Mouse (Mus musculus) kidney, embryonic 16.5 days (tissue): Measurements from ENCODE around the gene Mllt11. TPM values are rescaled to one million over a fixed set of nuclear protein-coding genes. Genes with fewer than 3 reads are reported as not detected.

ENCODE experiments used
- ATAC-seq: fragments of 200-750 bp; cut with Nextera tagmentation; 2 replicates; pipeline ENCODE4 v1.8.0; 2017; ENCODE audit warnings: moderate TSS enrichment; ENCODE audit not compliant: low FRiP score, low TSS enrichment
- H3K27ac ChIP-seq: fragments of 300-500 bp; sonication (generic); 2 replicates; pipeline ENCODE4 v1.5.1; 2014; ENCODE audit warnings: low read length
- H3K27me3 ChIP-seq: fragments of 300-500 bp; sonication (generic); 2 replicates; pipeline ENCODE4 v1.6.1; 2014; ENCODE audit warnings: low read length, control low read depth, mixed read lengths; ENCODE audit not compliant: insufficient read depth
- H3K36me3 ChIP-seq: fragments of 300-500 bp; sonication (generic); 2 replicates; pipeline ENCODE4 v1.6.1; 2014; ENCODE audit warnings: low read length, control low read depth, mixed read lengths; ENCODE audit not compliant: insufficient read depth
- H3K4me1 ChIP-seq: fragments of 300-500 bp; sonication (generic); 2 replicates; pipeline ENCODE4 v1.6.1; 2014; ENCODE audit warnings: low read length, control low read depth, mixed read lengths; ENCODE audit not compliant: insufficient read depth
- H3K4me2 ChIP-seq: fragments of 300-500 bp; sonication (generic); replicated peaks from 2 replicates; pipeline ENCODE4 v1.6.1; 2014; ENCODE audit warnings: low read depth, low read length
- H3K4me3 ChIP-seq: fragments of 300-500 bp; sonication (generic); 2 replicates; pipeline ENCODE4 v1.5.1; 2014; ENCODE audit warnings: mild to moderate bottlenecking, low read length
- H3K9ac ChIP-seq: fragments of 300-500 bp; sonication (generic); replicated peaks from 2 replicates; pipeline ENCODE4 v1.6.1; 2014; ENCODE audit warnings: low read length
- H3K9me3 ChIP-seq: fragments of 300-500 bp; sonication (generic); 2 replicates; pipeline ENCODE4 v1.6.1; 2016; ENCODE audit warnings: low read length, control low read depth
- WGBS: fragments of 180-500 bp; shearing (Covaris S2); extraction: QIAGEN DNeasy Blood & Tissue Kit; methylation state at CpG from one replicate; pipeline ENCODE4 v1.1.7; 2014; 5-methylcytosine and 5-hydroxymethylcytosine counted together
- polyA plus RNA-seq: library from polyadenylated mRNA; unstranded; fragments of >200 nt; fragmentation: Nextera tagmentation; extraction: Ambion mirVana; gene quantifications from 2 replicates; pipeline ENCODE4 v1.2.1, GENCODE M21; 2015

Gene Mllt11
- polyA plus RNA-seq, 1 experiment from 2014 or later: 14.0 TPM

DNA sequence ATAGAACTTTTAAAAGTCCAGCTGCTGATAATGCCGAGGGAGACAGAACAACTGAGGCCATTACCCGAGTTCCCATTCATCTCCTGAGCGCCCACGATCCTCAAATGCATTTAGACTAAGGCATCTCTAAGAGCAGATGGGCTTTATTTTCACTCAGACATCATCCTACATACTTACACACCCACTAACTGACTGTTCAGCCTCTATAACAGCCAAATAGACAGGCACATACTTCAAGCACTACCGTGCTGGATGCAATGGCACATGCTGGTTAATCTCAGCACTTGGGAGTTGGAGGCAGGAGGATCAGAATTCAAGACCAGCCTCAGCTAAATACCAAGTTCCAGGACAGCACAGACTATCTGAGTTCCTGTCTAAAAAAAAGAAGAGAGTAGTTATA is 37.8 kb upstream of the Mllt11 start:
- H3K9me3 ChIP-seq: no peaks in the 10 kb centered on the region
- H3K4me2 ChIP-seq: no peak overlapping the region
- no peak overlapping the region; the same call in 1 of the 2 replicates for H3K27ac ChIP-seq
- no peak for ATAC-seq
- H3K9ac ChIP-seq: no peak overlapping the region
- peaks cover 3% of the 10 kb centered on the region; the same call in 1 of the 2 replicates for H3K4me1 ChIP-seq
- no peak overlapping the region for H3K4me3 ChIP-seq
- peaks cover 12% of the 10 kb centered on the region for H3K36me3 ChIP-seq
- WGBS: 76% methylated on average over 5 of the region's 5 CpGs
- H3K27me3 ChIP-seq: no peaks in the 10 kb centered on the region

DNA sequence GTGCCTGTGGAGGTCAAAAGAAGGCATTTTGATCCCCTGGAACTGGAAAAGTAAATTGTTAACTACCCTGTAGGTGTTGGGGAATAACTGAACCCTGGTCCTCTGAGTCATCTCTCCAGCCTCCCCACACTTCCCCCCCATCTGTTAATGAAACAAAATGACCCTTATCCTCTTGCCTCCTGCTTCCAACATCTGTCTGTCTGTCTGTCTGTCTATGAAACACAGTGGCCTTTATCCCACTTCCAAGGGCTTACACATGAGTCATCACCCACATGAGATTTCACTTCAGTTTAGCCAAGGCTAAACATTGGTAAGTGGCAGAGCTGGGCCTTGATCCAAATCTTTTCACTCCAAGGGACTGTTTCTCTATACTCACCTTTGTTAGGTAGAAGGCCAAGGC is 35.9 kb upstream of the Mllt11 start:
- H3K27ac ChIP-seq: no peak overlapping the region
- H3K4me1 ChIP-seq: peaks cover 3% of the 10 kb centered on the region; the same call in 1 of the 2 replicates
- H3K36me3 ChIP-seq: peaks cover 12% of the 10 kb centered on the region
- ATAC-seq: no peak
- H3K4me2 ChIP-seq: no peak overlapping the region
- no peaks in the 10 kb centered on the region for H3K9me3 ChIP-seq
- H3K27me3 ChIP-seq: no peaks in the 10 kb centered on the region
- H3K9ac ChIP-seq: no peak overlapping the region
- H3K4me3 ChIP-seq: no peak overlapping the region

DNA sequence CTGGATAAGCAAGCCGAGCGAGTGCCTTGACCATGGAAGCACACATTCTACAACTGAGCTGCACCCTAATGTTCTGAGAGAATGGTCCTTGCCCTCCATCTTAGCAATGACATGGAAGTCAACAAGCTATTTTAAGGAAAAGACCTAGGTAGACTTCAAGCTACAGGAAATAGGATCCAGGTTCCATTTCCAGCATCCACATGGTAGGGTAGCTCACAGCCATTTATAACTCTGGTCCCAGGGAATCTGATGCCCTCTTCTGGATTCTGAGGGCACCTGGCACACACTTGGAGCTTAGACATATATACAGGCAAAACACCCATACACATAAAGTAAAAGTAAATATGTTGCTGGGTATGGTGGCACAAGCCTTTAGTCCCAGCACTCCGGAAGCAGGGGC is 34.1 kb upstream of the Mllt11 start:
- 89% methylated on average over 3 of the region's 3 CpGs for WGBS

DNA sequence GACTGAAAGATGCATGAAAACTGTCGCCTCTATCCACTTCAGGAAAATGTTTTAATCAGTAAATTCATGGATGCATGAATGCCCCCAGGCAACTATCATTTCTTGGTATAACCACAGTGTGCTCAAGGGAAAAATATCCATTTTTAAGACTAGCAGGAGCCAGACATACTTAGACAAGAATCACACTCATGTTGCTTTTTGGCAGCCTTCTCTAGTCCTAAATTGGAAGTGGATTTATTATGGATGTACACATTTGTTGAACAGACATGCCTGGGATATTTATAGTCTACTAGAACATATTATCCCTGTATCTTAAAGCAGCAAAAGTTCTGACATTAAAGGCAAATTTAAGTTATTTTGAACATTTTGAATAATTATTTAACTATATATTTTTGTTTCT is 32.8 kb upstream of the Mllt11 start:
- Histone ChIP-seq H3K4me1 (peaks cover 1% of the 10 kb centered on the region; the same call in 1 of the 2 replicates), H3K27ac (no peak overlapping the region), H3K4me3 (no peak overlapping the region), H3K9ac (no peak overlapping the region), H3K9me3 (no peaks in the 10 kb centered on the region), H3K27me3 (no peaks in the 10 kb centered on the region), H3K4me2 (no peak overlapping the region), H3K36me3 (peaks cover 32% of the 10 kb centered on the region)
- ATAC-seq: no peak
- 77% methylated on average over 1 of the region's 1 CpGs for WGBS

More for the DNA sequence above, 34.1 kb upstream of the Mllt11 start:
- H3K9ac ChIP-seq: no peak overlapping the region
- no peaks in the 10 kb centered on the region for H3K9me3 ChIP-seq
- peaks cover 3% of the 10 kb centered on the region; the same call in 1 of the 2 replicates for H3K4me1 ChIP-seq
- no peak for ATAC-seq
- no peaks in the 10 kb centered on the region for H3K27me3 ChIP-seq
- peaks cover 23% of the 10 kb centered on the region for H3K36me3 ChIP-seq
- H3K27ac ChIP-seq: no peak overlapping the region
- no peak overlapping the region for H3K4me3 ChIP-seq
- no peak overlapping the region for H3K4me2 ChIP-seq

DNA sequence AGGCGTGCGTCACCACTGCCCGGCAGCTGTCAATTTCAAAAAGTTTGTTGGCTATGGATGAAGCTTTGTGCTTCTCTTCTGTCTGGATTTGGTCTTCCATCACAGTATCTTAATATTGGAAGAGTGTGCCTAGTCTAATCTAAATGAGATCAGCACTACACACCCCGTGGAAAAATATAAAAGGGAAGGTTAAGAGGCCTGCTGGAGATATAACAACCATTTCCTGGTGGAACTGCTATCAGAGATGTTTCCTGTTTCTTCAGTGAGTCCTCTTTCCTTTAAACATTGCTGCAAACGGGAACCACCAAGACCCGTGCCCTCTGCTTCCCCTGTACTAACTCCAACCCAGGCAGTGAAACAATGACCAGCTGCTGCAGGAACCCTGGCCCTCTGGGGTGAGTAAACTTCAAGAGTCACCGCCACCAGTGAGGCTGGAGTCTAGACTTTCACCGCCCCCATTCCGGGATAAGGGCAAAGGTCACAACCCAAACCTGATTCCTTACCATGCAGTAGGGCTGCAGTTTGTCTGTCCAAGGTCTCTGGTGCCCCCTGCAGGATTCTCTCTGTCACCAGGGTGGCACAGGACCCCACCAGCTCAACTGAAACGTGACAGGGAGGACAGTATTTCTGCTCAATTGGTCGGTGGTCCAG is 31.2 kb upstream of the Mllt11 start:
- Histone ChIP-seq H3K4me1 (no peaks in the 10 kb centered on the region), H3K36me3 (peaks cover 42% of the 10 kb centered on the region), H3K4me2 (no peak overlapping the region), H3K9me3 (no peaks in the 10 kb centered on the region), H3K27me3 (no peaks in the 10 kb centered on the region), H3K9ac (no peak overlapping the region), H3K4me3 (no peak overlapping the region), H3K27ac (no peak overlapping the region)
- WGBS: 41% methylated on average over 11 of the region's 11 CpGs
- ATAC-seq: peak; percentile 85

DNA sequence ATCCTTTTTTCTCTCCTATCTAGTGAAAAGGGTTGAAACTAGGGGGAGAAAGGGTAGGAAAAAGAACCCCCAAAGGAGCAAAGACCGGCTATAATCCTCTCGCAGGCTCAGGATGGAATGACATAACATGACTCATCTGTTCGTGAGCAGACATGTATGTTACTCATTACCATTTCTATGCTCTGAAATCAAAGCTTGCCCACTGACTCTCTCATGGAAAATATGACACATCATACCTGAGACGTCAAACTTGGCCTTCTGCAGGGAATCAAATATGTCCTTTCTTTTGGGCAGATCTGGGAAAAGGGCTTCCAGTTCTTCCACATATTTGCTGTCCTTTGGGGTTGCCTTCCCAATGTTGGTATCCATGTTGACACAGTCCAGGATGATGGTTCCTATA is 30.0 kb upstream of the Mllt11 start:
- H3K4me3 ChIP-seq: no peak overlapping the region
- H3K27me3 ChIP-seq: no peaks in the 10 kb centered on the region
- H3K27ac ChIP-seq: no peak overlapping the region
- H3K9me3 ChIP-seq: no peaks in the 10 kb centered on the region
- H3K36me3 ChIP-seq: peaks cover 44% of the 10 kb centered on the region
- no peak for ATAC-seq
- H3K9ac ChIP-seq: no peak overlapping the region
- no peaks in the 10 kb centered on the region for H3K4me1 ChIP-seq
- no peak overlapping the region for H3K4me2 ChIP-seq
- 96% methylated on average over 4 of the region's 4 CpGs for WGBS

DNA sequence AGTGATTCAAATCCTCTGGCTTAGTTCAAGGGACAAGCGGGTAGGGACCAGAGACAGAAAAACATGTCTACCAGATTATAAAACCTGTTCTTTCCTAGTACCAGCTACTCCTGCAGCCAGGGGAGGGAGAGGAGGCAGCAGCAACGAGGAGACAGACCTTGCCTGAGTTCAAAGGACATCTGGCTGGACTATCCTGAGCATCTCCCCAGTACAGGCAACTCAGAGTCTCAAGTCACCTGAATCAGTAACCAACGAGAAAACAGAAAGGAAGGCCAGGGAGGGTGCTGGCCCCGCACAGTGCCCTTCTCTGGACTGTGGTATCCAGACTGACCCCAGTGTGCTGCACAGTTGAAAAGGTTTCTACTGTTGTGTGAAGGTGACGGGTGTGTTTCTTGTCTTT is 25.0 kb upstream of the Mllt11 start:
- H3K4me1 ChIP-seq: no peaks in the 10 kb centered on the region
- no peak overlapping the region for H3K4me2 ChIP-seq
- H3K27ac ChIP-seq: no peak overlapping the region
- no peaks in the 10 kb centered on the region for H3K27me3 ChIP-seq
- 77% methylated on average over 5 of the region's 5 CpGs for WGBS
- H3K4me3 ChIP-seq: no peak overlapping the region
- H3K9ac ChIP-seq: no peak overlapping the region
- H3K36me3 ChIP-seq: peaks cover 50% of the 10 kb centered on the region
- no peak for ATAC-seq
- no peaks in the 10 kb centered on the region for H3K9me3 ChIP-seq

DNA sequence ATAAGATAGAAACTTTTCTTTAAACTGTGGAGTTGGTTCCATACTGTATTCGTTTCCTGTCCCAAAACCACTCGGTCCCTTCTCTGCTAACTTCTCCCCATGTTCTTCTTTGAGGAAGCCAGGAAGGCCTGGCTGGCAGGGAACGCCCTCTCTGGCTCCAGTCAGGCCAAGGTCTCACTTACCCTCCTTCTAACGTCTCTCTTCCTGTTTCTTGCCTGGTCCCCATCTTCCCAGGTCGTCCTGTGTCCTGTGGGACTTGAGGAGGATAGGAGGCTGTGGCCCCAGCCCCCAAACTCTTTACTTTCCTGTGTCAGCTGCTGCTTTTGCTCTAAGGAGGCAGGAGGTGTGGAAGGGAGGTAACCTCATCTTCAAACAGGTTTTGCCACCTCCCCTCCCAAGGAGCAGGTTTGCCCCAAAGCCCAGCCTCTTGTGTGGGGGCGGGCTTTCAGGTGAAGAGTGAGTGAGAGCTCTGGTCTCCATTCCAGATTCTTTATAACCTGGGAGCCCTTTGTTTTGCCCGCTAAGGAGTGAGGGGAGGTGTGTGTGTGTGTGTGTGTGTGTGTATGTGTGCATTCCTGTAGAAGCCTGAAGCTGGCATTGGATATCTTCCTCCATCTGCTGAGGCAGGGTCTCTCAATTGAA is 18.9 kb upstream of the Mllt11 start, which contains the start of gene Bnipl:
Gene Bnipl, minus strand, starts transcription at position 411 of the 642 bp plus-strand sequence.
- no peak within 1 kb of the TSS for H3K9ac ChIP-seq
- H3K4me1 ChIP-seq: peaks cover 3% of the 10 kb centered on the region; the same call in 1 of the 2 replicates
- 0 out of 2 replicates have a peak within 1 kb of the TSS, but pooled peaks have one; percentile 50 for H3K27ac ChIP-seq
- WGBS: 50% methylated on average over 7 of the region's 7 CpGs
- no peaks in the 10 kb centered on the region for H3K9me3 ChIP-seq
- no peak within 1 kb of the TSS for H3K4me3 ChIP-seq
- ATAC-seq: 0 out of 2 replicates have a peak, but pooled peaks have one; percentile 31
- peaks cover 12% of the 10 kb centered on the region for H3K36me3 ChIP-seq
- H3K4me2 ChIP-seq: no peak within 1 kb of the TSS; the same call in 1 of the 2 replicates
- H3K27me3 ChIP-seq: no peaks in the 10 kb centered on the region

DNA sequence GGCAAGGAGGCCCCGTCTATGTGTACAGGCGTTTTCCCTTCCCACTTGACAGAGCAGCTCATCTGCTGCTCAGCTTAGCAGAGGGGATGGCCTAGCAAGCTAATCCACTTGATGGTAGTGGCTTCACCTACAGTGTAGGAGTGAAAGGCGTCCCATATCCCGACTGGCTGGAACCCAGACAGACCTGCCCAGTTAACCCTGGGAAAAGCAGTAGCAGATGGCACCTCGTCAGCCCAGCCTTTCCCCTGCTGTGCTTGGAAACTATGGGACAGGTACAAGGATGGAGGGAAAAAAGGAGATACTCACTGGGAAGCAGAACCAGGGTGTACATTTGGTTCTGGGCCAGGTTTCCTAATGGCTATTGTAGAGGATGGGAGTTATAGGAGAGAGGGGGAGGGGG is 18.4 kb upstream of the Mllt11 start:
- Histone ChIP-seq H3K27ac (no peak overlapping the region), H3K4me1 (peaks cover 3% of the 10 kb centered on the region; the same call in 1 of the 2 replicates), H3K4me3 (no peak overlapping the region), H3K27me3 (no peaks in the 10 kb centered on the region), H3K36me3 (peaks cover 14% of the 10 kb centered on the region), H3K9ac (no peak overlapping the region), H3K4me2 (no peak overlapping the region), H3K9me3 (no peaks in the 10 kb centered on the region)
- WGBS: 58% methylated on average over 5 of the region's 5 CpGs
- no peak for ATAC-seq
